In the genomic region with DNA sequence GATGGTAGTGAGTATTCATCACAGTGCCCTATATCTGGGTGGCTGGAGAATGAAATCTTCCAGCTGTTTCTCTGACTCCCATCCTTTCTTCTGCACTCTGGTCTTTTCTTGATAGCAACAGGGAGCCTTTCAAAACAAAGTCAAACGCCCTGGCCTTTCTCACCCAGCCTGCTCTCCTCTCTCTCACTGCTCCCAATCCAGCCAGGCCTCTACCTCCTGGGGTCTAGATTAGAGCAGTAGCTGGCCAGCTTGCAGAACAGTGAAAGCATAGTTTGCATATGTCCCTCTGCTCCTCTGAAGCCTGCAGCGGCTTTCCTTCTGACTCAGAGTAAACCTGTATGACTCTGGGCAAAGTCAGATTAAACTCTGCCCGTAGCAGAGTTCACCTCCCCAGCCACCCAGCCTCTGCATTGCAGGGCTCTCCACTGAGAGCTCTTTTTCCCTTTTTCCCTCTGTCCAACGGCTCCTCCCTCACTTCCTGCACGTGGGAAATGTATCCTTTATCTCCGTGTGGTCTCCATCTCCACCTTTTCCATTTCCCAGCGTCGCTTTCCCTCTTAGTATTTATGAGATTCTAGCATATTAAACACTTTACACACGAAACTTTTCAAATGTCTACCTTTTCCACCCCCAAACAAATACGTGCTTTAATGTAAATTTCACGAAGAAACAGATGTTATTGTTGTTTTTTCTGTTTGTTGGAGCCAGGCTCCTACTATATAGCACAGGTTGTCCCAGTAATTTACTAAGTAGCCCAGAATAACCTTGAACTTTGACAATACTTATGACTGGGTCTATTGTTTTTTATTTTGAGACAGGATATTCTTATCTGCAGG, we compare ENCODE assay signal across 8 mouse cellular contexts. TPM values are rescaled to one million over a fixed set of nuclear protein-coding genes. Genes with fewer than 3 reads are reported as not detected.
DNase-seq lines count a peak whose midpoint lies in the region; ATAC-seq and TF ChIP-seq lines count a peak whose summit lies in the region.

A gene (plus strand): TSS at position 786 of the 836 bp plus-strand sequence.

- H3K4me3 ChIP-seq in ES-Bruce4 (ENCODE audit: low read depth, low read length): peak within 1 kb of the TSS; percentile 66
- H3K4me3 ChIP-seq in forebrain, embryonic 15.5 days: peak within 1 kb of the TSS; percentile 67
- H3K4me3 ChIP-seq in megakaryocyte, embryonic 14.5 days (replicated peaks): peak within 1 kb of the TSS; percentile 98

- no peaks in the 10 kb centered on the region; the same call in 1 of the 2 replicates for H3K36me3 ChIP-seq in ES-Bruce4 (ENCODE audit: control insufficient read depth, insufficient read depth, low read length, poor library complexity, severe bottlenecking)
- no peaks in the 10 kb centered on the region for H3K36me3 ChIP-seq in forebrain, embryonic 15.5 days
- H3K36me3 ChIP-seq in megakaryocyte, embryonic 14.5 days (replicated peaks; ENCODE audit: low read length): peaks cover 10% of the 10 kb centered on the region

- TF ChIP-seq EP300 in ES-Bruce4 (IDR thresholded peaks at IDR 0.05; ENCODE audit: insufficient read depth, low read depth, low read length): no peak

- peak within 1 kb of the TSS; percentile 39; the same call in 1 of the 2 replicates for H3K9ac ChIP-seq in ES-Bruce4 (ENCODE audit: low read depth, poor library complexity, severe bottlenecking)
- no peak within 1 kb of the TSS; the same call in 1 of the 2 replicates for H3K9ac ChIP-seq in forebrain, embryonic 15.5 days (replicated peaks)

- DNase-seq in gastrocnemius, postnatal 10 days: no peak
- DNase-seq in gastrocnemius, postnatal 36 days: no peak
- DNase-seq in right cerebral cortex, postnatal 4 days: no peak
- DNase-seq in urinary bladder, postnatal 25 days (ENCODE audit: low spot score): no peak

- H3K27me3 ChIP-seq in ES-Bruce4 (ENCODE audit: control insufficient read depth, insufficient read depth, low read length, poor library complexity, severe bottlenecking): no peaks in the 10 kb centered on the region
- H3K27me3 ChIP-seq in forebrain, embryonic 15.5 days: no peaks in the 10 kb centered on the region
- H3K27me3 ChIP-seq in megakaryocyte, embryonic 14.5 days (replicated peaks): no peaks in the 10 kb centered on the region

- no peak for TF ChIP-seq CTCF in ES-Bruce4 (IDR thresholded peaks at IDR 0.05; ENCODE audit: low read depth, low read length)

- peak within 1 kb of the TSS; percentile 69 for H3K4me2 ChIP-seq in forebrain, embryonic 15.5 days (replicated peaks)

- TF ChIP-seq POLR2A in ES-Bruce4 (IDR thresholded peaks at IDR 0.05; ENCODE audit: insufficient read depth, low read length): no peak

- peak within 1 kb of the TSS; percentile 27; the same call in 1 of the 2 replicates for H3K27ac ChIP-seq in ES-Bruce4 (ENCODE audit: insufficient read depth, low read length)
- H3K27ac ChIP-seq in forebrain, embryonic 15.5 days (replicated peaks): peak within 1 kb of the TSS; percentile 68

- peaks cover 4% of the 10 kb centered on the region for H3K9me3 ChIP-seq in ES-Bruce4 (replicated peaks; ENCODE audit: control insufficient read depth, insufficient read depth, low read length, poor library complexity, severe bottlenecking)
- H3K9me3 ChIP-seq in forebrain, embryonic 15.5 days: no peaks in the 10 kb centered on the region
- peaks cover 24% of the 10 kb centered on the region for H3K9me3 ChIP-seq in megakaryocyte, embryonic 14.5 days

- WGBS in forebrain, embryonic 15.5 days: 31% methylated on average over 11 of the region's 11 CpGs

- ATAC-seq in forebrain, embryonic 15.5 days (replicated peaks): no peak
- no peak for ATAC-seq in inflammation-experienced regulatory T-cells, adult 6 months

- H3K4me1 ChIP-seq in ES-Bruce4 (ENCODE audit: control insufficient read depth, insufficient read depth, low read length): peaks cover 2% of the 10 kb centered on the region
- peaks cover 20% of the 10 kb centered on the region for H3K4me1 ChIP-seq in forebrain, embryonic 15.5 days
- peaks cover 44% of the 10 kb centered on the region for H3K4me1 ChIP-seq in megakaryocyte, embryonic 14.5 days

- intact Hi-C loops in gastrocnemius, postnatal 36 days (cut with DNase I): no loop called here

RNA-seq across cellular contexts. Expression of the gene that starts here (rescaled TPM):
- 10 to 100 TPM; 17.3 to 17.4 TPM for total RNA-seq in gastrocnemius, postnatal 10 days (2021)
- 10 to 100 TPM in 1 of 2 experiments, 1 to 10 TPM in 1; 8.5 to 10.0 TPM for total RNA-seq in gastrocnemius, postnatal 36 days (2021)
- 39.1 and 43.2 TPM in 2 replicates for polyA plus RNA-seq in ES-Bruce4 (2011; ENCODE audit: insufficient read depth, insufficient read length, low read depth, missing spikeins)
- polyA plus RNA-seq in forebrain, embryonic 15.5 days (2015; fragmentation: Nextera tagmentation; extraction: Ambion mirVana): 41.3 and 42.4 TPM in 2 replicates
- 10 to 100 TPM; 52.3 to 61.9 (median 55.5) TPM for polyA plus RNA-seq in inflammation-experienced regulatory T-cells, adult 6 months (2017; shearing (Covaris generic))
- 13.7 and 17.2 TPM in 2 replicates for polyA plus RNA-seq in megakaryocyte, embryonic 14.5 days (2012; ENCODE audit: insufficient read depth, low replicate concordance)
